Mouse (Mus musculus) brown adipose tissue, adult 24 weeks (tissue): ENCODE measurements around the gene 9530003J23Rik. TPM values are rescaled to one million over a fixed set of nuclear protein-coding genes. Genes with fewer than 3 reads are reported as not detected.

Source experiments
- polyA plus RNA-seq: library from polyadenylated mRNA; stranded (reverse); fragments of >200 nt; gene quantifications from 2 replicates; pipeline ENCODE4 v1.2.4, GENCODE M21; 2012; ENCODE audit not compliant: missing spikeins, insufficient read depth, insufficient read length

9530003J23Rik gene
- polyA plus RNA-seq, 1 experiment, result not detected

Other genes starting within 250 kb of the 9530003J23Rik start
- not detected in 2 replicates for gene Lrrc10, start 193.4 kb downstream of the 9530003J23Rik start, polyA plus RNA-seq
- gene Cct2, start 174.9 kb downstream of the 9530003J23Rik start, polyA plus RNA-seq, result 141 and 156 TPM in 2 replicates
- gene Frs2, start 90.2 kb downstream of the 9530003J23Rik start, polyA plus RNA-seq, result 9.1 and 10.5 TPM in 2 replicates
- 18.2 and 24.4 TPM in 2 replicates for gene Yeats4, start 14.2 kb downstream of the 9530003J23Rik start, polyA plus RNA-seq
- 168 and 210 TPM in 2 replicates for gene Lyz2, start 43.6 kb upstream of the 9530003J23Rik start, polyA plus RNA-seq
- gene Lyz1, start 54.2 kb upstream of the 9530003J23Rik start, polyA plus RNA-seq, result 6.1 and 6.7 TPM in 2 replicates
- 12.6 and 17.3 TPM in 2 replicates for gene Cpsf6, start 141.3 kb upstream of the 9530003J23Rik start, polyA plus RNA-seq